Mouse (Mus musculus): ENCODE measurements around the gene Nfkb1.

Gene Nfkb1

DNA sequence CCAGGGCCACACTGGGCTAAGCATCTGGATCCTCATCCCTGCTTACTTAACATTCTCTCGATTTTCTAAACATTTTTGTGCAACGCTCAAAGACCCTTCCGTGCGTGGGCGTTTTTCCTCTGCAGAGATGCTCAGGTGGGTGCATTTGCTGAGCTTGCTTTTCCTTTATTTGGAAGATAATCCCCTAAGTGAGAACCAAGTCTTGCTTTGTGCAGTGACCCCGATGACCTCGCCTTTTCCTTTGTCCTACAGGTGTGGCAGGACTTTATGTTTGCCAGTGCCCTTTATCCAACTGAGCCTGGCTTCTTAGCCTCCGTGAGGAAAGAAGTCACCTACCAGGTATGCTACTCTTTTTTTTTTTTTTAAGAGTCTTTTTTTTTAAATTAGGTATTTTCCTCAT is 144.0 kb downstream of the Nfkb1 start:
- DNase-seq (ENCODE audit: low read depth, low spot score), result no peak

GRCm38 (mm10) chr3:135546212-135546923 is 145.0 kb downstream of the Nfkb1 start:
- DNase-seq (ENCODE audit: low read depth, low spot score), result no peak
